Mouse (Mus musculus) heart, embryonic 13.5 days (tissue): ENCODE results near the gene Katnal1. TPM values are rescaled to one million over a fixed set of nuclear protein-coding genes. Genes with fewer than 3 reads are reported as not detected.

Experiments
- ATAC-seq: fragments of 200-750 bp; cut with Nextera tagmentation; 2 replicates; pipeline ENCODE4 v1.8.0; 2017; ENCODE audit warnings: moderate TSS enrichment; ENCODE audit not compliant: insufficient number of reproducible peaks, low FRiP score, low TSS enrichment; ENCODE audit errors: extremely low read depth
- H3K27ac ChIP-seq: fragments of 300-500 bp; sonication (generic); replicated peaks from 2 replicates; pipeline ENCODE4 v1.5.1; 2015; ENCODE audit warnings: moderate library complexity, mild to moderate bottlenecking, inconsistent platforms
- H3K27me3 ChIP-seq: fragments of 300-500 bp; sonication (generic); replicated peaks from 2 replicates; pipeline ENCODE4 v1.6.1; 2015; ENCODE audit warnings: mild to moderate bottlenecking, inconsistent platforms
- H3K36me3 ChIP-seq: fragments of 300-500 bp; sonication (generic); 2 replicates; pipeline ENCODE4 v1.6.1; 2015; ENCODE audit warnings: mild to moderate bottlenecking, inconsistent platforms
- H3K4me1 ChIP-seq: fragments of 300-500 bp; sonication (generic); 2 replicates; pipeline ENCODE4 v1.6.1; 2015; ENCODE audit warnings: inconsistent platforms
- H3K4me2 ChIP-seq: fragments of 300-500 bp; sonication (generic); 2 replicates; pipeline ENCODE4 v1.6.1; 2015; ENCODE audit warnings: inconsistent platforms, mild to moderate bottlenecking, moderate library complexity
- H3K4me3 ChIP-seq: fragments of 300-500 bp; sonication (generic); 2 replicates; pipeline ENCODE4 v1.5.1; 2015; ENCODE audit warnings: moderate library complexity, mild to moderate bottlenecking, inconsistent platforms
- H3K9ac ChIP-seq: fragments of 300-500 bp; sonication (generic); 2 replicates; pipeline ENCODE4 v1.6.1; 2015; ENCODE audit warnings: inconsistent platforms, mild to moderate bottlenecking, moderate library complexity
- H3K9me3 ChIP-seq: fragments of 300-500 bp; sonication (generic); 2 replicates; pipeline ENCODE4 v1.6.1; 2016; ENCODE audit warnings: inconsistent platforms
- WGBS: fragments of 180-500 bp; shearing (Covaris S2); methylation state at CpG from one replicate; pipeline ENCODE4 v1.1.7; 2015; ENCODE audit warnings: mixed read lengths; 5-methylcytosine and 5-hydroxymethylcytosine counted together
- polyA plus RNA-seq: library from polyadenylated mRNA; unstranded; fragments of >200 nt; fragmentation: Nextera tagmentation; extraction: Ambion mirVana; gene quantifications from 2 replicates; pipeline ENCODE4 v1.2.1, GENCODE M21; 2015

Katnal1 gene
- polyA plus RNA-seq, 1 experiment from 2014 or later: 10.1 TPM

DNA sequence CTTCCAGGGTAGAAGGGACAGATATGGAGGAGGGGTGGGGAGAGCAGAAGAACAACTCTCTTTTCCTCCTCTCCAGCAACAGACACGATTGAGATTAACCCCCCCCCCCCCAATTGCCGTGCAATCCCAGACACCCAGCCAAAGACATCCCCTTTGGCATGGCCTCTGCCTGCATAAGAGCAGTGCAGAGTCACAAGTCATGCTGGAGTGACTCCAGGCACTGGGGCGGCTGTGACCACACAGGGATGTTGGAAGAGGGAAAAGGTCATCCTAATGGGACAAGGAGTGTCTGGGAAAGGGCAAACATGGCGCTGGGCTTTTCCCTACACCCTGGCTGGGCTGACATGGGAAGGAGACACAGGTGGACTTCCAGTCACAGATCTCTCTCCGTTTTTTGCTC, 24.0 kb upstream of the Katnal1 start:
- 67% methylated on average over 5 of the region's 5 CpGs for WGBS
- Histone ChIP-seq H3K4me2 (no peak overlapping the region), H3K4me1 (peaks cover 17% of the 10 kb centered on the region), H3K9ac (no peak overlapping the region), H3K9me3 (no peaks in the 10 kb centered on the region), H3K4me3 (no peak overlapping the region), H3K27ac (no peak overlapping the region), H3K36me3 (no peaks in the 10 kb centered on the region), H3K27me3 (no peaks in the 10 kb centered on the region)
- ATAC-seq: no peak

GRCm38 (mm10) chr5:148952419-148952818, 23.3 kb upstream of the Katnal1 start:
- Histone ChIP-seq H3K9me3 (no peaks in the 10 kb centered on the region), H3K27ac (no peak overlapping the region), H3K4me2 (no peak overlapping the region), H3K4me1 (peaks cover 17% of the 10 kb centered on the region), H3K4me3 (no peak overlapping the region), H3K27me3 (no peaks in the 10 kb centered on the region), H3K36me3 (no peaks in the 10 kb centered on the region), H3K9ac (no peak overlapping the region)
- ATAC-seq: no peak
- 49% methylated on average over 6 of the region's 6 CpGs for WGBS

DNA sequence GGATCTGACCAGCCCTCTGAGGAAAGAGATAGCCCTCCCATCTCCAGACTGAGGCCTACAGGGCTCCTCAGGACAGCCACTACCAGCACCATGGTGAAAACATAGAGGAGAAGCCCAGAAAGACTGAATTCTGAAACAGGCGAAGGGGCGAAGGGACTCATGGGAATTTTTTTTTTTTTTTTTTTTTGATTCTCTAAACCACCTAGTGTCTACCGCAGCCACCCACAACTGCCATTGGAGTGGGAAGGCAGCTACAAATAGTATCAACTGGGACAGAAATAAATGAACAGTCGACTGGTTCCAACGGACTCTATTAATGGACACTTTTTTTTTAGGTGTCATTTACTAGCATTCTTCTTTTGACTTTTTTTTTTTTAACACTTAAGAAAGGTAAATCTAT, 22.2 kb upstream of the Katnal1 start:
- Histone ChIP-seq H3K9me3 (0 out of 2 replicates have a peak, but pooled peaks cover 4% of the 10 kb centered on the region), H3K4me2 (no peak overlapping the region), H3K4me1 (peaks cover 14% of the 10 kb centered on the region), H3K27ac (no peak overlapping the region), H3K36me3 (no peaks in the 10 kb centered on the region), H3K27me3 (no peaks in the 10 kb centered on the region), H3K9ac (no peak overlapping the region), H3K4me3 (no peak overlapping the region)
- 57% methylated on average over 5 of the region's 5 CpGs for WGBS
- no peak for ATAC-seq

- WGBS: 54% methylated on average over 15 of the region's 15 CpGs
- no peak overlapping the region for H3K4me2 ChIP-seq
- no peak overlapping the region for H3K4me3 ChIP-seq
- H3K36me3 ChIP-seq: no peaks in the 10 kb centered on the region
- no peak for ATAC-seq
- no peaks in the 10 kb centered on the region for H3K27me3 ChIP-seq
- no peak overlapping the region for H3K9ac ChIP-seq
- H3K27ac ChIP-seq: no peak overlapping the region
- 0 out of 2 replicates have a peak, but pooled peaks cover 4% of the 10 kb centered on the region for H3K9me3 ChIP-seq
- H3K4me1 ChIP-seq: peaks cover 14% of the 10 kb centered on the region
Measured at GRCm38 (mm10) chr5:148950064-148950463, 20.9 kb upstream of the Katnal1 start.

DNA sequence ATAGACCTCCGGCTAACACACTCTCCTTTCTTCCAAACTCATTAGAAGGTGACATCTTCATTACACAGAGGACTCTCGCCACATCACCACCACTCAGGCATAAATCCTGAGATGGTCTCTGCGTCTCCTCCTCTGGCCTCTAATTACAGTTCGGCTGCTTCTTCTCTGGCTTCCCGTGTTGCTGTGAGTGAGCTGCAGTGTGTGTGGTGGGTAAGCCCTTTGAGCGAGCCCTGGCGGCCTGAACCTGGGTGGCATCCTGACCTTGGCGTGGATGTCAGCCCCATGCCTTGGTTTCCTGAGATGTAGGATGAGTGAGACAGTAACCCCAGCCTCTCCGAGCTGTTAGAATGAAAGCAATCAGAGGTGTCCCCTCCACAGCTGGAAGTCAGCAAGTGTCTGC, 19.5 kb upstream of the Katnal1 start:
- H3K27me3 ChIP-seq: no peaks in the 10 kb centered on the region
- no peaks in the 10 kb centered on the region for H3K36me3 ChIP-seq
- no peak overlapping the region for H3K27ac ChIP-seq
- no peak for ATAC-seq
- H3K4me1 ChIP-seq: peaks cover 14% of the 10 kb centered on the region
- no peak overlapping the region for H3K4me3 ChIP-seq
- H3K4me2 ChIP-seq: no peak overlapping the region
- no peak overlapping the region for H3K9ac ChIP-seq
- H3K9me3 ChIP-seq: 0 out of 2 replicates have a peak, but pooled peaks cover 4% of the 10 kb centered on the region
- 65% methylated on average over 9 of the region's 9 CpGs for WGBS

DNA sequence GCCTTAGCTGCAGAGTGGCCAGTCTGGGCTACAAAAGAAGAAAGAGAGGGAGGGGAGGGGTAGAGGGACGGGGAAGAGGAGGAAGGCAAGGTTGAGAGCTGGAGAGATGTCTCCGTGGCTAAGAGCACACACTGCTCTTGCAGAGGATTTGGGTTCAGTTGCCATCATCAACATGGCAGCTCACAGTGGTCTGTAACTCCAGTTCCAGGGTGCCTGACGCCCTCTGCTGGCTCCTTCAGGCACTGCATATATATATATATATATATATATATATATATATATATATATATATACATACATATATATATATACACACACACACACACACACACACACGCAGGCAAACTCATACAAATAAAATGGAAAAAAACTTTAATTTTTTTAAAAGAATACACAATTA, 18.3 kb upstream of the Katnal1 start:
- ATAC-seq: no peak
- Histone ChIP-seq H3K9ac (no peak overlapping the region), H3K9me3 (0 out of 2 replicates have a peak, but pooled peaks cover 4% of the 10 kb centered on the region), H3K4me1 (peaks cover 14% of the 10 kb centered on the region), H3K27ac (no peak overlapping the region), H3K4me2 (no peak overlapping the region), H3K27me3 (no peaks in the 10 kb centered on the region), H3K36me3 (no peaks in the 10 kb centered on the region), H3K4me3 (no peak overlapping the region)
- 75% methylated on average over 3 of the region's 4 CpGs for WGBS

DNA sequence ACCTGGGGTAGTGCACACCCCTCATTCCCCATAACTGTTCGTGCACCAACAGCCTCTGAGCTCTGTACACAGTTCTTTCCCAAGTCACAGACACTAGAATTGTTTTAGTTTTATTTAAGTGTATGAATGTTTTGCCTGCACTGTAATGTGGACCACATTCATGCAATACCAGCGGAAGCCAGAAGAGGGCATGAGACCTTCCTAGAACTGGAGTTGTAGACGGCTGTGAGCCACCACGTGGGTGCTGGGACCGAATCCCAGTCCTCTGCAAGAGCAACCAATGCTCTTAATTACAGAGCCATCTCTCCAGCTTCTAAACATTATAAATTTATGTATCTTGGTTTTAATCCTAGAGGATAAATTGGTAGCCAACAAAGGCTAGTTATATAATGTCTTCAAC, 17.7 kb upstream of the Katnal1 start:
- H3K27ac ChIP-seq: no peak overlapping the region
- peaks cover 12% of the 10 kb centered on the region for H3K4me1 ChIP-seq
- no peaks in the 10 kb centered on the region for H3K27me3 ChIP-seq
- no peak for ATAC-seq
- 0 out of 2 replicates have a peak, but pooled peaks cover 7% of the 10 kb centered on the region for H3K9me3 ChIP-seq
- H3K4me3 ChIP-seq: no peak overlapping the region
- H3K36me3 ChIP-seq: no peaks in the 10 kb centered on the region
- H3K4me2 ChIP-seq: no peak overlapping the region
- 72% methylated on average over 5 of the region's 5 CpGs for WGBS
- no peak overlapping the region for H3K9ac ChIP-seq

GRCm38 (mm10) chr5:148945735-148946134, 16.6 kb upstream of the Katnal1 start:
- Histone ChIP-seq H3K27me3 (no peaks in the 10 kb centered on the region), H3K4me3 (no peak overlapping the region), H3K9me3 (0 out of 2 replicates have a peak, but pooled peaks cover 7% of the 10 kb centered on the region), H3K27ac (no peak overlapping the region), H3K4me1 (peaks cover 9% of the 10 kb centered on the region), H3K36me3 (no peaks in the 10 kb centered on the region), H3K9ac (no peak overlapping the region), H3K4me2 (no peak overlapping the region)
- no peak for ATAC-seq
- 75% methylated on average over 2 of the region's 2 CpGs for WGBS

GRCm38 (mm10) chr5:148944024-148944423, 14.9 kb upstream of the Katnal1 start:
- Histone ChIP-seq H3K27ac (no peak overlapping the region), H3K4me2 (no peak overlapping the region), H3K9me3 (0 out of 2 replicates have a peak, but pooled peaks cover 7% of the 10 kb centered on the region), H3K9ac (no peak overlapping the region), H3K27me3 (no peaks in the 10 kb centered on the region), H3K4me1 (no peaks in the 10 kb centered on the region), H3K4me3 (no peak overlapping the region), H3K36me3 (no peaks in the 10 kb centered on the region)
- ATAC-seq: no peak
- WGBS: 61% methylated on average over 8 of the region's 8 CpGs

GRCm38 (mm10) chr5:148943444-148943843, 14.3 kb upstream of the Katnal1 start:
- Histone ChIP-seq H3K9me3 (0 out of 2 replicates have a peak, but pooled peaks cover 7% of the 10 kb centered on the region), H3K36me3 (no peaks in the 10 kb centered on the region), H3K27ac (no peak overlapping the region), H3K4me3 (no peak overlapping the region), H3K9ac (no peak overlapping the region), H3K4me2 (no peak overlapping the region), H3K4me1 (no peaks in the 10 kb centered on the region), H3K27me3 (no peaks in the 10 kb centered on the region)
- ATAC-seq: no peak
- 80% methylated on average over 10 of the region's 10 CpGs for WGBS

GRCm38 (mm10) chr5:148942957-148943356, 13.8 kb upstream of the Katnal1 start:
- no peak overlapping the region for H3K27ac ChIP-seq
- H3K9me3 ChIP-seq: 0 out of 2 replicates have a peak, but pooled peaks cover 7% of the 10 kb centered on the region
- 73% methylated on average over 11 of the region's 11 CpGs for WGBS
- no peaks in the 10 kb centered on the region for H3K36me3 ChIP-seq
- H3K4me3 ChIP-seq: no peak overlapping the region
- H3K27me3 ChIP-seq: no peaks in the 10 kb centered on the region
- H3K4me2 ChIP-seq: no peak overlapping the region
- no peaks in the 10 kb centered on the region for H3K4me1 ChIP-seq
- no peak overlapping the region for H3K9ac ChIP-seq
- no peak for ATAC-seq

- H3K4me3 ChIP-seq: no peak overlapping the region
- H3K27ac ChIP-seq: no peak overlapping the region
- H3K9me3 ChIP-seq: 0 out of 2 replicates have a peak, but pooled peaks cover 7% of the 10 kb centered on the region
- WGBS: 89% methylated on average over 6 of the region's 6 CpGs
- ATAC-seq: no peak
- H3K9ac ChIP-seq: no peak overlapping the region
- H3K4me1 ChIP-seq: no peaks in the 10 kb centered on the region
- no peaks in the 10 kb centered on the region for H3K27me3 ChIP-seq
- H3K4me2 ChIP-seq: no peak overlapping the region
- H3K36me3 ChIP-seq: no peaks in the 10 kb centered on the region
Measured at GRCm38 (mm10) chr5:148942305-148942704, 13.2 kb upstream of the Katnal1 start.
